Mouse (Mus musculus) brain, embryonic 18.5 days (tissue): ENCODE data around the gene Ppt1.

Experiments
- DNase-seq: peaks from one replicate; pipeline ENCODE4 v3.0.0-alpha.2; 2012; ENCODE audit warnings: low read depth, low spot score

Ppt1 gene

GRCm38 (mm10) chr4:122905359-122905758, 69.3 kb downstream of the Ppt1 start:
- no peak for DNase-seq
